Mouse (Mus musculus) limb, embryonic 12.5 days (tissue): ENCODE measurements around the gene Inhbb. TPM values are rescaled to one million over a fixed set of nuclear protein-coding genes. Genes with fewer than 3 reads are reported as not detected.

Experiments
- ATAC-seq: fragments of 200-750 bp; cut with Nextera tagmentation; 2 replicates; pipeline ENCODE4 v1.8.0; 2017; ENCODE audit warnings: low read depth, moderate TSS enrichment; ENCODE audit not compliant: insufficient number of reproducible peaks, insufficient read depth, low FRiP score, low TSS enrichment
- H3K27ac ChIP-seq: fragments of 300-500 bp; sonication (generic); 2 replicates; pipeline ENCODE4 v1.5.1; 2016; ENCODE audit warnings: mild to moderate bottlenecking, moderate library complexity
- H3K27me3 ChIP-seq: fragments of 300-500 bp; sonication (generic); 2 replicates; pipeline ENCODE4 v1.6.1; 2016; ENCODE audit warnings: mild to moderate bottlenecking, moderate library complexity
- H3K36me3 ChIP-seq: fragments of 300-500 bp; sonication (generic); 2 replicates; pipeline ENCODE4 v1.6.1; 2016; ENCODE audit warnings: mild to moderate bottlenecking, moderate library complexity
- H3K4me1 ChIP-seq: fragments of 300-500 bp; sonication (generic); replicated peaks from 2 replicates; pipeline ENCODE4 v1.6.1; 2016
- H3K4me2 ChIP-seq: fragments of 300-500 bp; sonication (generic); 2 replicates; pipeline ENCODE4 v1.6.1; 2016; ENCODE audit warnings: mild to moderate bottlenecking, moderate library complexity
- H3K4me3 ChIP-seq: fragments of 300-500 bp; sonication (generic); replicated peaks from 2 replicates; pipeline ENCODE4 v1.5.1; 2016; ENCODE audit warnings: mild to moderate bottlenecking
- H3K9ac ChIP-seq: fragments of 300-500 bp; sonication (generic); replicated peaks from 2 replicates; pipeline ENCODE4 v1.6.1; 2016; ENCODE audit warnings: mild to moderate bottlenecking, moderate library complexity
- H3K9me3 ChIP-seq: fragments of 300-500 bp; sonication (generic); 2 replicates; pipeline ENCODE4 v1.6.1; 2016; ENCODE audit warnings: mild to moderate bottlenecking, moderate library complexity
- WGBS: fragments of 180-500 bp; shearing (Covaris S2); methylation state at CpG from one replicate; pipeline ENCODE4 v1.1.7; 2016; 5-methylcytosine and 5-hydroxymethylcytosine counted together
- polyA plus RNA-seq: library from polyadenylated mRNA; unstranded; fragments of >200 nt; fragmentation: Nextera tagmentation; extraction: Ambion mirVana; gene quantifications from 2 replicates; pipeline ENCODE4 v1.2.1, GENCODE M21; 2016

Gene Inhbb
- polyA plus RNA-seq, 1 experiment from 2014 or later = 0.41 TPM

GRCm38 (mm10) chr1:119404341-119404740 lies 17.7 kb downstream of the Inhbb start:
- no peak overlapping the region for H3K4me3 ChIP-seq
- H3K36me3 ChIP-seq = no peaks in the 10 kb centered on the region
- no peak for ATAC-seq
- H3K9me3 ChIP-seq = no peaks in the 10 kb centered on the region
- H3K4me2 ChIP-seq = no peak overlapping the region
- no peak overlapping the region for H3K27ac ChIP-seq
- no peaks in the 10 kb centered on the region; the same call in 1 of the 2 replicates for H3K27me3 ChIP-seq
- no peak overlapping the region for H3K9ac ChIP-seq
- WGBS = 84% methylated on average over 4 of the region's 4 CpGs
- H3K4me1 ChIP-seq = no peaks in the 10 kb centered on the region

- Histone ChIP-seq H3K9ac (no peak overlapping the region), H3K4me3 (no peak overlapping the region)
- 54% methylated on average over 4 of the region's 4 CpGs for WGBS
These were observed 20.8 kb downstream of the Inhbb start for GRCm38 (mm10) chr1:119401249-119401648.

GRCm38 (mm10) chr1:119398640-119399039 lies 23.4 kb downstream of the Inhbb start:
- Histone ChIP-seq H3K4me1 (no peaks in the 10 kb centered on the region), H3K9me3 (no peaks in the 10 kb centered on the region), H3K4me3 (no peak overlapping the region), H3K27ac (no peak overlapping the region), H3K9ac (no peak overlapping the region), H3K4me2 (no peak overlapping the region), H3K36me3 (no peaks in the 10 kb centered on the region), H3K27me3 (no peaks in the 10 kb centered on the region)
- no peak for ATAC-seq
- 65% methylated on average over 2 of the region's 2 CpGs for WGBS

More at GRCm38 (mm10) chr1:119401249-119401648, 20.8 kb downstream of the Inhbb start:
- no peaks in the 10 kb centered on the region for H3K27me3 ChIP-seq
- no peak overlapping the region for H3K27ac ChIP-seq
- ATAC-seq = no peak
- H3K4me2 ChIP-seq = no peak overlapping the region
- H3K36me3 ChIP-seq = no peaks in the 10 kb centered on the region
- H3K4me1 ChIP-seq = no peaks in the 10 kb centered on the region
- H3K9me3 ChIP-seq = no peaks in the 10 kb centered on the region

GRCm38 (mm10) chr1:119397839-119398238 lies 24.2 kb downstream of the Inhbb start:
- no peak for ATAC-seq
- Histone ChIP-seq H3K27ac (no peak overlapping the region), H3K4me2 (no peak overlapping the region), H3K9ac (no peak overlapping the region), H3K4me3 (no peak overlapping the region), H3K27me3 (no peaks in the 10 kb centered on the region), H3K4me1 (no peaks in the 10 kb centered on the region), H3K36me3 (no peaks in the 10 kb centered on the region), H3K9me3 (no peaks in the 10 kb centered on the region)
- 86% methylated on average over 7 of the region's 7 CpGs for WGBS

GRCm38 (mm10) chr1:119391311-119391710 lies 30.7 kb downstream of the Inhbb start:
- WGBS = 62% methylated on average over 3 of the region's 3 CpGs
- H3K4me1 ChIP-seq = peaks cover 9% of the 10 kb centered on the region; the same call in 1 of the 2 replicates
- no peak overlapping the region for H3K27ac ChIP-seq
- no peak overlapping the region for H3K4me2 ChIP-seq
- no peaks in the 10 kb centered on the region for H3K36me3 ChIP-seq
- H3K9me3 ChIP-seq = no peaks in the 10 kb centered on the region
- no peak overlapping the region for H3K9ac ChIP-seq
- peaks cover 22% of the 10 kb centered on the region for H3K27me3 ChIP-seq
- ATAC-seq = no peak
- H3K4me3 ChIP-seq = no peak overlapping the region

- ATAC-seq = peak; percentile 35; the same call in 1 of the 2 replicates
- peaks cover 23% of the 10 kb centered on the region for H3K27me3 ChIP-seq
- H3K27ac ChIP-seq = no peak overlapping the region
- no peak overlapping the region for H3K4me2 ChIP-seq
- no peak overlapping the region for H3K9ac ChIP-seq
- no peak overlapping the region for H3K4me3 ChIP-seq
- no peaks in the 10 kb centered on the region for H3K36me3 ChIP-seq
- peaks cover 9% of the 10 kb centered on the region; the same call in 1 of the 2 replicates for H3K4me1 ChIP-seq
- 56% methylated on average over 4 of the region's 4 CpGs for WGBS
- no peaks in the 10 kb centered on the region for H3K9me3 ChIP-seq
These were observed 31.4 kb downstream of the Inhbb start for GRCm38 (mm10) chr1:119390676-119391075.

- Histone ChIP-seq H3K27ac (no peak overlapping the region), H3K4me2 (no peak overlapping the region), H3K9me3 (no peaks in the 10 kb centered on the region), H3K4me1 (peaks cover 9% of the 10 kb centered on the region; the same call in 1 of the 2 replicates), H3K36me3 (no peaks in the 10 kb centered on the region), H3K4me3 (no peak overlapping the region), H3K27me3 (peaks cover 23% of the 10 kb centered on the region), H3K9ac (no peak overlapping the region)
- 55% methylated on average over 7 of the region's 7 CpGs for WGBS
- ATAC-seq = no peak
These were observed 32.1 kb downstream of the Inhbb start for GRCm38 (mm10) chr1:119389771-119390500.

- WGBS = 5% methylated on average over 19 of the region's 19 CpGs
- ATAC-seq = no peak
- peaks cover 23% of the 10 kb centered on the region for H3K27me3 ChIP-seq
These were observed 33.2 kb downstream of the Inhbb start for GRCm38 (mm10) chr1:119388664-119389396.

GRCm38 (mm10) chr1:119386306-119386705 lies 35.7 kb downstream of the Inhbb start:
- Histone ChIP-seq H3K4me2 (no peak overlapping the region), H3K27ac (no peak overlapping the region), H3K27me3 (peaks cover 23% of the 10 kb centered on the region), H3K9me3 (no peaks in the 10 kb centered on the region), H3K4me3 (no peak overlapping the region), H3K9ac (no peak overlapping the region), H3K4me1 (peaks cover 6% of the 10 kb centered on the region; the same call in 1 of the 2 replicates), H3K36me3 (no peaks in the 10 kb centered on the region)
- 84% methylated on average over 3 of the region's 3 CpGs for WGBS
- no peak for ATAC-seq

More at GRCm38 (mm10) chr1:119388664-119389396, 33.2 kb downstream of the Inhbb start:
- H3K4me1 ChIP-seq = peaks cover 9% of the 10 kb centered on the region; the same call in 1 of the 2 replicates
- H3K27ac ChIP-seq = no peak overlapping the region
- H3K4me3 ChIP-seq = 0 out of 2 replicates have a peak overlapping the region, but pooled peaks have one; percentile 4
- no peaks in the 10 kb centered on the region for H3K9me3 ChIP-seq
- H3K4me2 ChIP-seq = peak overlapping the region; percentile 44
- no peak overlapping the region for H3K9ac ChIP-seq
- H3K36me3 ChIP-seq = no peaks in the 10 kb centered on the region

- Histone ChIP-seq H3K4me3 (no peak overlapping the region), H3K9ac (no peak overlapping the region), H3K36me3 (no peaks in the 10 kb centered on the region), H3K27ac (no peak overlapping the region), H3K9me3 (no peaks in the 10 kb centered on the region), H3K27me3 (peaks cover 4% of the 10 kb centered on the region), H3K4me2 (no peak overlapping the region), H3K4me1 (0 out of 2 replicates have a peak, but pooled peaks cover 3% of the 10 kb centered on the region)
- ATAC-seq = no peak
- 83% methylated on average over 10 of the region's 10 CpGs for WGBS
These were observed 38.1 kb downstream of the Inhbb start for GRCm38 (mm10) chr1:119383916-119384315.

- no peak overlapping the region for H3K4me2 ChIP-seq
- no peak overlapping the region for H3K9ac ChIP-seq
- no peak overlapping the region for H3K4me3 ChIP-seq
- 87% methylated on average over 4 of the region's 4 CpGs for WGBS
- H3K36me3 ChIP-seq = no peaks in the 10 kb centered on the region
- no peak for ATAC-seq
- H3K27ac ChIP-seq = no peak overlapping the region
- H3K4me1 ChIP-seq = no peaks in the 10 kb centered on the region
- H3K27me3 ChIP-seq = no peaks in the 10 kb centered on the region
- no peaks in the 10 kb centered on the region for H3K9me3 ChIP-seq
These were observed 41.4 kb downstream of the Inhbb start for GRCm38 (mm10) chr1:119380609-119381008.
